Mouse (Mus musculus) stomach, embryonic 14.5 days (tissue): Measurements from ENCODE around the gene Klk10. TPM values are rescaled to one million over a fixed set of nuclear protein-coding genes. Genes with fewer than 3 reads are reported as not detected.

Source experiments
- ATAC-seq: fragments of 200-750 bp; cut with Nextera tagmentation; 2 replicates; pipeline ENCODE4 v1.8.0; 2017; ENCODE audit warnings: low read depth, moderate TSS enrichment; ENCODE audit not compliant: insufficient number of reproducible peaks, insufficient read depth, low FRiP score
- H3K27ac ChIP-seq: fragments of 300-500 bp; sonication (generic); 2 replicates; pipeline ENCODE4 v1.5.1; 2014; ENCODE audit warnings: mild to moderate bottlenecking, low read length, moderate library complexity, mixed read lengths
- H3K27me3 ChIP-seq: fragments of 300-500 bp; sonication (generic); 2 replicates; pipeline ENCODE4 v1.6.1; 2014; ENCODE audit warnings: low read length, control low read depth, mixed read lengths; ENCODE audit not compliant: control insufficient read depth, insufficient read depth
- H3K36me3 ChIP-seq: fragments of 300-500 bp; sonication (generic); 2 replicates; pipeline ENCODE4 v1.6.1; 2014; ENCODE audit warnings: mild to moderate bottlenecking, control low read depth, low read length, moderate library complexity, mixed read lengths; ENCODE audit not compliant: control insufficient read depth, insufficient read depth
- H3K4me1 ChIP-seq: fragments of 300-500 bp; sonication (generic); 2 replicates; pipeline ENCODE4 v1.6.1; 2014; ENCODE audit warnings: low read length, control low read depth, mixed read lengths; ENCODE audit not compliant: control insufficient read depth, insufficient read depth
- H3K4me2 ChIP-seq: fragments of 300-500 bp; sonication (generic); replicated peaks from 2 replicates; pipeline ENCODE4 v1.6.1; 2014; ENCODE audit warnings: low read depth, low read length, control low read depth
- H3K4me3 ChIP-seq: fragments of 300-500 bp; sonication (generic); 2 replicates; pipeline ENCODE4 v1.5.1; 2014; ENCODE audit warnings: low read depth, low read length, control low read depth
- H3K9ac ChIP-seq: fragments of 300-500 bp; sonication (generic); replicated peaks from 2 replicates; pipeline ENCODE4 v1.6.1; 2014; ENCODE audit warnings: low read depth, mild to moderate bottlenecking, control low read depth, low read length, moderate library complexity, mixed read lengths
- H3K9me3 ChIP-seq: fragments of 300-500 bp; sonication (generic); 2 replicates; pipeline ENCODE4 v1.6.1; 2016; ENCODE audit warnings: low read depth, low read length, control low read depth; ENCODE audit not compliant: control insufficient read depth
- WGBS: fragments of 180-500 bp; shearing (Covaris S2); extraction: QIAGEN DNeasy Blood & Tissue Kit; methylation state at CpG from one replicate; pipeline ENCODE4 v1.1.7; 2014; 5-methylcytosine and 5-hydroxymethylcytosine counted together
- polyA plus RNA-seq: library from polyadenylated mRNA; unstranded; fragments of >200 nt; fragmentation: Nextera tagmentation; extraction: Ambion mirVana; gene quantifications from 2 replicates; pipeline ENCODE4 v1.2.1, GENCODE M21; 2014

The Klk10 gene
- polyA plus RNA-seq, 1 experiment from 2014 or later, result 3.5 TPM

GRCm38 (mm10) chr7:43799876-43800275, 19.0 kb downstream of the Klk10 start:
- no peak for ATAC-seq
- Histone ChIP-seq H3K9ac (no peak overlapping the region), H3K27ac (no peak overlapping the region), H3K4me3 (no peak overlapping the region), H3K9me3 (no peaks in the 10 kb centered on the region), H3K36me3 (no peaks in the 10 kb centered on the region), H3K27me3 (0 out of 2 replicates have a peak, but pooled peaks cover 3% of the 10 kb centered on the region), H3K4me1 (peaks cover 4% of the 10 kb centered on the region; the same call in 1 of the 2 replicates), H3K4me2 (no peak overlapping the region)
- 76% methylated on average over 7 of the region's 7 CpGs for WGBS

DNA sequence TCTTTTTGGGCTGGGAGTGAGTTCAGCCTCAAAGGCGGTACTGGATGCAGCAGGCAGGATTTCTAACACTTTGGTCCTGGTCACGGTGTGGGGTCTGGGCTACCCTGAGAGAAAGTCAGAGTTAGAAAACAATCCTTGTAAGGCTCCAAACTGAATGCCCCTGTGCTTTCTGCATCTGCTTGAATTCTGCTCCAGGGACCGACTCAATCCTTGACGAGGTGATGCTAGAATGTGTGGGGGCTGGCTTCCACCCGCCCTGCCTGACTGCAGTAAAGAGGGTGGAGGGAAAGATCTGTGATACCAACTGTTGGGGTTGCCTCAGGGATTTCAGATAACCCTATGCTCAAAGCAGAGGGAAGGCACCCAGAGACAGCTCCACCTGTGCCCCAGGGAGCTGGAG, 30.2 kb downstream of the Klk10 start, which contains the start of gene Klk7:
Klk7 (plus strand) TSS at position 301 of the 400 bp plus-strand sequence.
- 42% methylated on average over 5 of the region's 5 CpGs for WGBS
- no peaks in the 10 kb centered on the region for H3K27me3 ChIP-seq
- no peak for ATAC-seq

DNA sequence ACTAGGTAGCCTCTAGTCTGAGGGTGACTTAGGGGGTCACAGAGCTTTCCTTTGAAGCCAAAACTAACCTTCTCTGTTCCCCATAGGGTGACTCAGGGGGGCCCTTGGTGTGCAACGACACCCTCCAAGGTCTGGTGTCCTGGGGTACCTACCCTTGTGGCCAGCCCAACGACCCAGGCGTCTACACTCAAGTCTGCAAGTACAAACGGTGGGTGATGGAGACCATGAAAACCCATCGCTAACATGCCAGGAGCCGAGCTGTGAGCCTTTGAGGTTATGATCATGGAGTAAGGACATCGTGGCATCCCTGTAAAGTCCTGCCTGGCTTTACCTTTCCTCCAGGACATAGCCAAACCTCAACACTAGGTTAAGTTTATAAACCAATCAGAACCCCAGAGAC, 34.4 kb downstream of the Klk10 start:
- H3K27me3 ChIP-seq, result no peaks in the 10 kb centered on the region
- no peak overlapping the region for H3K4me2 ChIP-seq
- no peak overlapping the region for H3K9ac ChIP-seq
- no peak for ATAC-seq
- H3K36me3 ChIP-seq, result no peaks in the 10 kb centered on the region
- H3K4me1 ChIP-seq, result no peaks in the 10 kb centered on the region
- no peaks in the 10 kb centered on the region for H3K9me3 ChIP-seq
- no peak overlapping the region for H3K27ac ChIP-seq
- no peak overlapping the region for H3K4me3 ChIP-seq
- 89% methylated on average over 7 of the region's 7 CpGs for WGBS

More for the DNA sequence above, 30.2 kb downstream of the Klk10 start, which contains the start of gene Klk7:
- no peak within 1 kb of the TSS for H3K4me2 ChIP-seq
- H3K4me3 ChIP-seq, result no peak within 1 kb of the TSS
- H3K36me3 ChIP-seq, result no peaks in the 10 kb centered on the region
- no peak within 1 kb of the TSS for H3K9ac ChIP-seq
- no peaks in the 10 kb centered on the region for H3K4me1 ChIP-seq
- no peak within 1 kb of the TSS for H3K27ac ChIP-seq
- no peaks in the 10 kb centered on the region for H3K9me3 ChIP-seq

GRCm38 (mm10) chr7:43816746-43817145, 35.9 kb downstream of the Klk10 start:
- no peak overlapping the region for H3K9ac ChIP-seq
- no peak overlapping the region for H3K27ac ChIP-seq
- no peak overlapping the region for H3K4me2 ChIP-seq
- H3K27me3 ChIP-seq, result no peaks in the 10 kb centered on the region
- H3K36me3 ChIP-seq, result no peaks in the 10 kb centered on the region
- no peak for ATAC-seq
- no peaks in the 10 kb centered on the region for H3K4me1 ChIP-seq
- H3K9me3 ChIP-seq, result no peaks in the 10 kb centered on the region
- no peak overlapping the region for H3K4me3 ChIP-seq

GRCm38 (mm10) chr7:43821581-43821980, 40.7 kb downstream of the Klk10 start:
- H3K4me1 ChIP-seq, result no peaks in the 10 kb centered on the region
- no peaks in the 10 kb centered on the region for H3K9me3 ChIP-seq
- H3K4me2 ChIP-seq, result no peak overlapping the region
- H3K27ac ChIP-seq, result no peak overlapping the region
- ATAC-seq, result no peak
- H3K36me3 ChIP-seq, result no peaks in the 10 kb centered on the region
- WGBS, result 79% methylated on average over 7 of the region's 7 CpGs
- no peak overlapping the region for H3K9ac ChIP-seq
- H3K27me3 ChIP-seq, result no peaks in the 10 kb centered on the region
- no peak overlapping the region for H3K4me3 ChIP-seq

DNA sequence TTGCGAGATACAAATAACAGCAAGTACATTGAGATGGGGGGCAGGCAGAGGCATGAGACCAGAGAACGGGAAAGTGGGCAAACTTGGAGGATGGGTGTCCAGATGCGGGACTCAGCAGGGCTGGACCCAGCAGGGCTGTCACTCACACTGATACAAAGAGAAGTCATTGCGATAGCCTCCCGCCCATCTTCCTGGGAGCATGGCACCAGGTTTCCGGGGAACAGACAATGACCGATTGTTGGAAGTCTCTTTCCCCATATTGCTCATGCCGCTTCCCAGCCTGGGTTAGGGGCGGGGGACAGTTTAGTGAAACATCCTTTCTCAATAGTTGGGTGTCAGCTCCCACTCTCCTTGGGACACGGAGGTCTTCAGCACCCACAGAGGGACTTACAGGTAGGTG, 43.4 kb downstream of the Klk10 start, which contains the start of gene Klk6:
Klk6 (plus strand) TSS at position 301 of the 400 bp plus-strand sequence.
- 72% methylated on average over 10 of the region's 10 CpGs for WGBS
- Histone ChIP-seq H3K27me3 (no peaks in the 10 kb centered on the region), H3K9me3 (no peaks in the 10 kb centered on the region), H3K4me1 (no peaks in the 10 kb centered on the region), H3K9ac (no peak within 1 kb of the TSS), H3K27ac (no peak within 1 kb of the TSS), H3K4me3 (no peak within 1 kb of the TSS), H3K4me2 (no peak within 1 kb of the TSS), H3K36me3 (no peaks in the 10 kb centered on the region)
- no peak for ATAC-seq

GRCm38 (mm10) chr7:43826056-43826455, 45.2 kb downstream of the Klk10 start:
- ATAC-seq, result no peak
- Histone ChIP-seq H3K27ac (no peak overlapping the region), H3K27me3 (no peaks in the 10 kb centered on the region), H3K4me1 (no peaks in the 10 kb centered on the region), H3K36me3 (no peaks in the 10 kb centered on the region), H3K9me3 (no peaks in the 10 kb centered on the region), H3K4me3 (no peak overlapping the region), H3K4me2 (no peak overlapping the region), H3K9ac (no peak overlapping the region)
- WGBS, result 80% methylated on average over 5 of the region's 5 CpGs

- no peak overlapping the region for H3K9ac ChIP-seq
- no peak overlapping the region for H3K4me3 ChIP-seq
- no peaks in the 10 kb centered on the region for H3K4me1 ChIP-seq
- no peak for ATAC-seq
- WGBS, result 72% methylated on average over 4 of the region's 4 CpGs
- no peaks in the 10 kb centered on the region for H3K27me3 ChIP-seq
- no peak overlapping the region for H3K27ac ChIP-seq
- no peaks in the 10 kb centered on the region for H3K36me3 ChIP-seq
- H3K9me3 ChIP-seq, result no peaks in the 10 kb centered on the region
- no peak overlapping the region for H3K4me2 ChIP-seq
These were observed 46.9 kb downstream of the Klk10 start for GRCm38 (mm10) chr7:43827706-43828105.

GRCm38 (mm10) chr7:43829006-43829405, 48.2 kb downstream of the Klk10 start:
- Histone ChIP-seq H3K9ac (no peak overlapping the region), H3K36me3 (no peaks in the 10 kb centered on the region), H3K9me3 (no peaks in the 10 kb centered on the region), H3K4me1 (no peaks in the 10 kb centered on the region), H3K4me2 (no peak overlapping the region), H3K27me3 (no peaks in the 10 kb centered on the region), H3K27ac (no peak overlapping the region), H3K4me3 (no peak overlapping the region)
- WGBS, result 89% methylated on average over 8 of the region's 8 CpGs
- ATAC-seq, result no peak
